Mouse (Mus musculus) adrenal gland, adult 18-20 months (tissue): ENCODE results near the gene Smug1. TPM values are rescaled to one million over a fixed set of nuclear protein-coding genes. Genes with fewer than 3 reads are reported as not detected.
A peak's percentile ranks its signal among the peaks of the same experiment; 100 is the strongest.

Experiments used
- DNase-seq, 2 experiments: peaks; one replicate each; pipeline ENCODE4 v3.0.0; 2021 to 2022; ENCODE audit warnings: low spot score in 2 of 2
- total RNA-seq, 2 experiments: library from RNA; stranded (reverse); gene quantifications; 1 replicate in 1 of 2; 2 replicates in 1 of 2; pipeline ENCODE4 v1.2.3; 2021

Smug1 gene
- total RNA-seq, 2 experiments from 2014 or later = 12.5 to 13.2 TPM

GRCm38 (mm10) chr15:103146627-103147421 lies 20.1 kb downstream of the Smug1 start:
- peak in 1 of 2 experiments; percentile 42 for DNase-seq

DNA sequence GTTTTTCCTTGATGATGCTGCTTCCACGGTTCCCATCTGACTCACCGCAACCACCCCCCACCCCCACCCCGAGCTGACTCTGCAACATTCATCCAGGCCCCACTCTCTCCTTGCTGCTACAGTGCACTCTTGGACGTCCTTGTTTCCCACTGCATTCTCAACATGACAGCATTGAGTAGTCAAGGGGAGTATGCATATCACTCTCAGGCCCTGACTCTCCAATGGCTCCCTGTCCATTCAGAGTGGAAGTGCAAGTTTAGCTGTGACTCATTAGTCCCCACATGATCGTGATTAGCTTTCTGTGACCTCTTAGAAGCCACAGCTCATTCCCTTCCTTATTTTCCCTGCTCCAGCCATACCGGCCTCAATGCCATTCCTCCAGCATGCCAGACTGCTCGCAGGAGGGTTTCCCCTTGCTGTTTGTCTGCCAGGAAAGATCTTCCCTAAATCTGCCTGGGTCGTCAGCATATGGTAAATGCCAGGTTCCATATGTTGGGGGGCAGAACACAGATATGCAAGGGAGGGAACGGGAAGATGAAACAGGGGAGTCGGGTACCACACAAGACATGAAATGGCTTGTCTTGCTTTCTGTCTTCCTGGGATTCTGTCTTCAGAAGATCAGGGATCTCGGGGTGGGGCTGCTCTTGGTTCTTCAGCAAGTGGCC lies 21.1 kb downstream of the Smug1 start:
- no peak for DNase-seq

GRCm38 (mm10) chr15:103144176-103144575 lies 22.7 kb downstream of the Smug1 start:
- DNase-seq = no peak

DNA sequence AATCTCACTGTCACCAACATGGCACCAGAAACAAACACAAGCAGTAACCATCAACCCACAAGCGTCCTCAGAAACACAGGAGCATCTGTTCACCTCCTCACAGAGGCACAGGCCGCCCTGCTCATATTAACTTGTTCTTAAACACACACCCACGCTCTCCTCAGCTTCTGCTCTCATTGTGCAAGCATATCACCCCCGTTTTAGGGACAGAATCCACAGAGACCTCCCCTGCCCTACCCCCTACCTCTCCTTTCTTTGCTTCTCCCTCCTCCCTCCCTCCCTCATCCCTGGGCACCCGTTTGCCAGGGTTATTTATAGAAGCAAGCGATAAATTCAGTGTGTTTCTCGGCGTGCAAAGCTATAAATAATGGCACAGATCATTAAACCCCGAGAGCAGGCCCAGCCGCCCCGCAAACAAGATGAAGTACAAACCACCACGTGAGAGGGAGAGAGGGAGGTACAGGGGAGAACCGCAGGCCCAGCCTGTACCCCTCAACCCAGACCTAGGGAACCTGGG lies 31.4 kb downstream of the Smug1 start:
- DNase-seq = no peak

DNA sequence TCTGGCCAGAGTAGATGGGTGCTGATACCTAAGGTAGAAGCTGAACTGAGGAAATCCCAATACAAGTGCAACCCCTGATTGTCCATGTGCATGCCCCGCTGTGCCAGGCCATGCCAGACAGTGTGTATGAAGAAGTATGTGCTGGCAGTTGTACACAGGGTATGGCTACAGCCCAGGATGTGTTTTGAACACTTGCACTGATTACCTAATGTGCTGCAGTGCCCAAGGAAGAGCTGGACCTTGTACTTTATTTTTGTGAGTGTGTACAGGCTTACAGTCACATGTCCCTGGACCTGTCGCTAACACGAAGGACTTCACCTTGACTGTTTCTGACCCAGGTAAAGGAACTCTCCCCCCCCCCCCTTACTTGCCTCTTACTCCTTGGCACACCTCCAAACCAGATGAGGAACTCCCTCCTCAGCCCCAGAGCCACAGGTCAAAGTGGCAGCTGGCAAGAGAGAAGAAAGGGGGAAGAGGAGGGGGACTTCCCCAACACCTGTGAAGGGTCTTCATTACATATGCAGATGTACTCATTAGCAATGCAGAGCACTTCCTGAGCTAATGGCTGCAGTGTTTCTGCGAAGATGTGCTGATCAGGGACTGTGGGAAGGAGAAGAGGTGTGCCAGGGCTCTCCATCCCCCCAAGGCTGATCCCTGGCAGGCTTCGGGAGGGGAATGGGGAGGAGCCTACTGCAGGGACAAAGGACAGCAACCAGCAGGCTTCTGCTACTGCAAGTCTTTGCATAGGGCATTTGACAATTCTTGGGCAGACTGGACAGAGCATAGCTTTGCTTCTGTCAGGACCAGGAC lies 32.4 kb downstream of the Smug1 start:
- DNase-seq = no peak

DNA sequence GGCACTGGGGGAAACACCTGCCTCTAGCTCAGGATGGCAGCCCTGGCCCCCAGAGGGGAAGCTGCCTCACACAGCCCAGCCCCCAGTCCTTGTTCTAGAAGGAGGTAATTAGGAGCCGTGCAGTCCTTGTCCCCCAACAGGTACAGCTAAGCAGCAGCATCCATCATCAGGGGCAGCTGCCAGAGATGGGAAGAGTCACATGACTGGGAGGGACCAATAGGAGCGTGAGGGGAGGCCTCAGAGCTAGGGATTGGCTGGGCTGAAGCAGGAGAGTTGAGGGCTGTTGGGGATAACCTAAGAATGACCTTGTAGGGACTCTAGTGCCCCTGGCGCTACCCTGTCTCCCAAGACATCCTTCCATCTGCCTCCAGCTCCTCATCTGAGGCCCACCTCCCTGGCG lies 33.1 kb downstream of the Smug1 start:
- DNase-seq = no peak

GRCm38 (mm10) chr15:103130729-103131128 lies 36.2 kb downstream of the Smug1 start:
- DNase-seq = no peak

DNA sequence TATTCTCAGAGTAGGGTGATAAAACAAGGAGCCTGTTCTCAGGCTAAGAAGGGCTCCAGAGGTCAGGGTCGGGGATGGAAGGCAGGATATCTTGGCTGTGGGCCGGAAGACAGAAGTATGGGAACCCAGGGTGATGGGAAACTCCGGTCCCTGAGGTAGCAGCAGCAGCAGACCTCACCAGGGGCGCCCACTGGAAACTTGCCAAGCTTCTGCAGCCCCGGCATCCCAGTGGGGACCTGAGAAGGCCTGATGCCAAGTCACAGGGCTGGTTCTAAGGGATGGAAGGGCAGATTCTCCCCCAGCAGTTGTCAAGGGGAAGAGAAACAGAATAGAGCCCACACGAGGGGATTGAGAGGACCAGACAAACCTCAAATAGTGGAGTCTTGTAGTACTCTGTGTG lies 37.6 kb downstream of the Smug1 start:
- no peak for DNase-seq

DNA sequence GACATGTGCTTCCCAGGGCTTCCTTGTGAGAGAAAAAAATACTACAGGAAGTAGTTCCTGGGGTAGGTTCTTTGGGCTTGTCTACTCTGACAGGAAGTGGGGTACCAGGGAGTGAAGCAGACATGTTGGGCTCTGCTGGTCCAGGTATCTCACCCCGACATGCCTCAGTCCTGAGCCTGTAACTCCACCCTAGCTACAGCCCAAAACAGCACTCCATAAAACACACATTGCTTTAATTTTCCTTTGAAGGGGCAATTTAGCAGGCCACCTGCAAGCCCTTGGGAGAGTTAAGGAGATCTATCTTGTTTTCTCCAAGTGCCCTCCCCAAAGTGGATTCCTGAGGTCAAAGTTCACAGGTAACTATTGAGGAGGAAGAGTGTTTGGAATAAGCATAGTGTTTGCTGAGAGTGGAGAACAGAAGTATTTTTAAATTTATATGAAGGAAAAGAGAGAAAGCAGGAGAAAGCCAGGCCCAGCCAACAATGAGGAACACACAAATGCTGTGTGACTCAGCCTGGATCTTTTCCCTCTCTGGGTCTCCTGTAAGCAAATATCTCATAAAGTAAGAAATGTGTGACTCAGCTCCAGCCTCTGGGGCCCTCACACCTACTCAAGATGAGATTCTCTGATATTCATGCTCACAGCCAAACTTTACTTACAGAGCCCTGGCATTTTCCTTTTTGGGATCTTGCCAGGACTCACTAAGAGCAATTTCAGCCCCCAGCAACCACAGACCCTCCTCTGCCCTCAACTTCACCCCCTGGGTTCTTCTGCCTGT lies 38.6 kb downstream of the Smug1 start:
- no peak for DNase-seq

DNA sequence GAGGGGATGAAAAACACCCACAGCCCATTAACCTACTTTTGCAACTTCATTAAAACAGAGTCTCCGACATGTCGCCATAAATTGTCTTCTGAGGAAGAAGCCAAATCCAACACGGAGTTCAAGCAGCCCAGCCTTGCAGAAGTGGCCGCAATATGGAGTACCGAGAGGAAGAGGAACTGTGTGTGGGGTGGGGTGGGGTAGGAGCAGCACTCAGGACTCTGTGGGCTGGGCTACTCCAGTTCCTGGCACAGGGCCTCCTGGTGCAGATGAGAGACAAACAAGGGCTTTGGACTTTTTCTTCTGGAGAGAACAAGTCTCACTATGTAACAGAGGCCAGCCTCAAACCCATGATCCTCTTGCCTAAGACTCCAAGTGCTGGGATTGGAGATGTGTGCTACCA lies 40.9 kb downstream of the Smug1 start:
- DNase-seq = no peak

GRCm38 (mm10) chr15:103124254-103124653 lies 42.6 kb downstream of the Smug1 start:
- DNase-seq = no peak

DNA sequence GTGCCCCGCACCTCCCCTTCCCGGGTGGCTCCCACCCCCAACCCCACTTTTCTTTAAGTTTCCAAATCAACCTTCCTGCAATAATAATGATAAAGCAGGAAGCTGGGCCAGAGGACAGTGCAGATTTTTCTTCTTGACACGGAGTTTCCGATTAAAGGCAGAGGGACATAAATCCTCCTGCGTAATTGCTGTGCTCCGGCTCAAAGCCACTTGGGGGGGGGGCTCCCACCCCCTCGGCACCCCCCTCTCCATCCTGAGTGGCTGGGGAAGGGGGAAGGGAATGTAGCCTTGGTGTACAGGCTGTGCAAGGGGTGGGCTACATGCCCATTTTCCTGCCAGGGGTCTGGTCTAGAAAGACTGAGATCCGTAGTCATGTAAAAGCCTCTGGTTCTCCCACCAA lies 43.5 kb downstream of the Smug1 start:
- DNase-seq = no peak

- no peak for DNase-seq
Observed at GRCm38 (mm10) chr15:103122372-103122771, 44.5 kb downstream of the Smug1 start.

DNA sequence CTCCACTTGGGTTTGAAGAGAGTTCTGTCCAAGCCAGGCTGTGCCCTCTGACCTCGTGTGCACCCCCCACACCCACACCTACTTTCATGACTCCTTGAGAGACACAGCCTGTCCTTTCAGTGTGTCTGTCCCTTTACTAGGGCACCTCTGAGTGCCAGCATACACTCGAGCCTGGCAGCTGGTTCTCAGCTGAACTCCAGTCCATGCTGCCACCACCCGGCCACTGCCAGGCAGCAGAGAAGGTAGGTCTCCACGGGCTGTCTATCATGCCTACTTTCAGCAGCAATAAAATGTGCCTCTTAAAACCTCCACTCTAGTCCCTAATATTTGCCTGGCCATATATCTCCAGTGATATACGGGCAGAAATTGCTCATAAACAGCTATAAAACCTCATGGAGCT lies 45.5 kb downstream of the Smug1 start:
- DNase-seq = peak in 1 of 2 experiments; percentile 35

- no peak for DNase-seq
Observed at GRCm38 (mm10) chr15:103120594-103120993, 46.3 kb downstream of the Smug1 start.

GRCm38 (mm10) chr15:103115726-103116125 lies 51.2 kb downstream of the Smug1 start:
- no peak for DNase-seq

DNA sequence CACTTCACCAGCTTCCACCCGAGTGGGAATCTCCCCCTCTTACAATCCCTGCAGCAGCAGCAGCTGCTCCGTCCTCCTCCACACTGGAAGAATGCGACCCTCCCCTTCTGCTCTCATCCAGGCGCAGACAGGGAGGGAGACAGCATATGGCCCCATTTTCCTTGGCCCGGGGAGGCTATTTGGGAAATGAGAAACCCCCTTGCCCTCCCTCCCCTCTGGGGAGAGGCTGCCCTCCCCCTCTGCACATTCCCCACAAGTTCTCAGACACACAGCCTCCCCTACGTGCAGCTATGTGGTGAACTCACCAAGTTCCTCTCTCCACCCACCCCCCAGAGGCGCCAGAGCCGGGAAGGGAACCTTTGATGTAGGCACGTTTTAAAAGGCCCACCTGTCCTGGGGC lies 51.6 kb downstream of the Smug1 start:
- DNase-seq = no peak

DNA sequence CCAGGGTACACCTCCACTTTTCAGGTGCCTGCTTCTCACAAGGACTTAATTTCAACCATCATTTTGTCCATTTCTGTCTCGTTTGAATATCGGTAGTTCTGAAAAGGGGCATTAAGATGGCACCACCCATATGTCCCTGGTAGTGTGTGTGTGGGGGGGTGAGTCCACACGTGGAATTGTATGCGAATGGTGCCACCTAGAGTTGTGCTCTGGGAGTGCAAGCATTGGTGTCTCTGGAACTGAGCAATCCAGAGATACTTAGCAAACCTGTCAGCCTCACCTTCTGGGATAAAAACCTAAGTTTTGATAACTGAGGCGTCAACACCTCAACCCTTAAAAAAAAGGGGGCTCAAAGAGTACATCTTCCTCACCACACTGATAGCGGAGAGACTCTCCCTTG lies 53.8 kb downstream of the Smug1 start:
- no peak for DNase-seq

DNA sequence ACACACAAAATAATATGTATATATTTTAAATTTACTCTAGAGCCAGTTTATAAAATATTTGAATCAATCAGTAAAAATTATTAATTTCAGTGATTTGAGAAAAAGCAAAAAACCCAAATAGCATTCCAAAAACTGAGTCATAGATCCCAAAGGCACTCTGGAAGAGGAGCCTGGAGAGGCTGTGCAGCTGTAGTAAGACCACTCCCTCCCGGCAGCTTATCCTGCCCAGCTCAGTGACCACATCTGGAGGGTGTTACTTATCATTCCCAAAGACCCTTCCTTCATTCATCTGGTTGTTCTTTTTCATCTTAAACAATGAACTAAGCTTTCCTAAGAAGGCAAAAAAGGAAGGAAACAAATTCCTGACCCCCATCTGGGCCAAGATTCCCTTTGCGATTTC lies 54.6 kb downstream of the Smug1 start:
- no peak for DNase-seq

DNA sequence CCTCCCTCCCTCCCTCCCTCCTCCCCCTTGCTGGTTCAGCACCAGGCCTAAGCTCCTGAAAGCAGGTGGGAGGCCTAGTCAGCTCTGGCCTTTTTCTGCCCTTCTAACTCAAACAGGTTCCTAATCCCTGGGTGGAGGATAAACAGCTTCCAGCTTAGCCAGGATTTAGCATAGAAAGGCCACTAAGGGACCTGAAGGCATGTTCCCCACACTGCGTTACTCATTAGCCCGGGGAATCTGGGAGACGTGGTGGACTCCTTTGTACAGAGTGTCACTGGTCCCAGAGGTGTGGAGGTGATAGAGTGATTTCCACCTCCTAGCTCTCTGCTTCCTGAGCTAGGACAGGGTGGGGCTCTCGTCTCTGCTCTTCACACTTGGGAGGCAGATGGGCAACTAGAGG lies 57.0 kb downstream of the Smug1 start:
- DNase-seq = no peak
